Mouse (Mus musculus) gastrocnemius, adult 18-20 months (tissue): ENCODE results near the gene 6430550D23Rik. TPM values are rescaled to one million over a fixed set of nuclear protein-coding genes. Genes with fewer than 3 reads are reported as not detected.

Experiments used
- DNase-seq: peaks from one replicate; pipeline ENCODE4 v3.0.0; 2021; ENCODE audit warnings: low spot score
- long read RNA-seq, 2 experiments: library from polyadenylated mRNA; stranded (forward); transcript quantifications; one replicate each; pipeline ENCODE4 v2.0.0; 2021
- total RNA-seq, 2 experiments: library from RNA; stranded (reverse); gene quantifications; 2 replicates each; pipeline ENCODE4 v1.2.3; 2021

Gene 6430550D23Rik
- under 1 TPM; 0.12 to 0.41 TPM for total RNA-seq
- long read RNA-seq, experiment 1: 0 reads
- long read RNA-seq, experiment 2: 0 reads

GRCm38 (mm10) chr2:156007888-156008532 is at the start of gene 6430550D23Rik, which contains the start of gene Ergic3:
6430550D23Rik (minus strand) TSS chr2:156007977.
Ergic3 (plus strand) TSS chr2:156008045.
- peak; percentile 99 for DNase-seq

GRCm38 (mm10) chr2:156052816-156053215 is 45.0 kb upstream of the 6430550D23Rik start, which contains the start of gene Fer1l4:
Fer1l4 (minus strand) TSS chr2:156052947.
- no peak for DNase-seq

GRCm38 (mm10) chr2:156047929-156048328 is 40.2 kb upstream of the 6430550D23Rik start:
- DNase-seq: no peak

GRCm38 (mm10) chr2:156042903-156043302 is 35.1 kb upstream of the 6430550D23Rik start:
- no peak for DNase-seq

- no peak for DNase-seq
Measured at GRCm38 (mm10) chr2:156039390-156039789, 31.6 kb upstream of the 6430550D23Rik start.

GRCm38 (mm10) chr2:156025482-156025881 is 17.7 kb upstream of the 6430550D23Rik start:
- no peak for DNase-seq

- no peak for DNase-seq
Measured at GRCm38 (mm10) chr2:156021765-156022164, 14.0 kb upstream of the 6430550D23Rik start.

GRCm38 (mm10) chr2:156021219-156021618 is 13.4 kb upstream of the 6430550D23Rik start:
- DNase-seq: no peak

GRCm38 (mm10) chr2:156018106-156018505 is 10.3 kb upstream of the 6430550D23Rik start:
- DNase-seq: no peak

- DNase-seq: no peak
Measured at GRCm38 (mm10) chr2:156005393-156005792, 2.4 kb downstream of the 6430550D23Rik start.

- peak; percentile 62 for DNase-seq
Measured at GRCm38 (mm10) chr2:155991863-155992321, 15.9 kb downstream of the 6430550D23Rik start.

- DNase-seq: no peak
Measured at GRCm38 (mm10) chr2:155991151-155991550, 16.6 kb downstream of the 6430550D23Rik start.

GRCm38 (mm10) chr2:155989085-155989484 is 18.7 kb downstream of the 6430550D23Rik start:
- no peak for DNase-seq

GRCm38 (mm10) chr2:155987131-155987530 is 20.6 kb downstream of the 6430550D23Rik start:
- no peak for DNase-seq

- DNase-seq: no peak
Measured at GRCm38 (mm10) chr2:155985776-155986175, 22.0 kb downstream of the 6430550D23Rik start.

GRCm38 (mm10) chr2:155979328-155979991 is 28.3 kb downstream of the 6430550D23Rik start:
- no peak for DNase-seq

GRCm38 (mm10) chr2:155974087-155974731 is 33.6 kb downstream of the 6430550D23Rik start:
- DNase-seq: no peak

- no peak for DNase-seq
Measured at GRCm38 (mm10) chr2:155973348-155973747, 34.4 kb downstream of the 6430550D23Rik start.

- DNase-seq: peak; percentile 31
Measured at GRCm38 (mm10) chr2:155962991-155963390, 44.8 kb downstream of the 6430550D23Rik start.

GRCm38 (mm10) chr2:155961862-155962261 is 45.9 kb downstream of the 6430550D23Rik start:
- no peak for DNase-seq

- DNase-seq: no peak
Measured at GRCm38 (mm10) chr2:155959981-155960380, 47.8 kb downstream of the 6430550D23Rik start.
